Mouse (Mus musculus) C2C12 (cell line): ENCODE data around the gene Syvn1.

Experiments used
- CEBPB ChIP-seq: IDR thresholded peaks from one replicate; pipeline ENCODE4 v1.6.1; 2011; ENCODE audit warnings: low read depth, mild to moderate bottlenecking, control low read depth, moderate library complexity
- CTCF ChIP-seq: IDR thresholded peaks from one replicate; pipeline ENCODE4 v1.5.1; 2011; ENCODE audit not compliant: control insufficient read depth, insufficient read depth, insufficient read length
- FOSL1 ChIP-seq: IDR thresholded peaks from one replicate; pipeline ENCODE4 v1.8.0; 2011; ENCODE audit warnings: mild to moderate bottlenecking, low read length; ENCODE audit not compliant: poor library complexity, insufficient read depth, severe bottlenecking
- MAX ChIP-seq: IDR thresholded peaks from one replicate; pipeline ENCODE4 v1.6.1; 2011; ENCODE audit warnings: mild to moderate bottlenecking, control low read depth
- MYOG ChIP-seq: IDR thresholded peaks from one replicate; pipeline ENCODE4 v1.6.1; 2011; ENCODE audit not compliant: control insufficient read depth, insufficient read length; ENCODE audit errors: extremely low read depth
- USF1 ChIP-seq: IDR thresholded peaks from one replicate; pipeline ENCODE4 v1.6.1; 2011; ENCODE audit warnings: low read depth, mild to moderate bottlenecking, control low read depth, moderate library complexity

- TF ChIP-seq MAX: no peak
- no peak for TF ChIP-seq CTCF
- TF ChIP-seq USF1: no peak
- no peak for TF ChIP-seq FOSL1
- TF ChIP-seq MYOG: no peak
- no peak for TF ChIP-seq CEBPB
These were observed 39.1 kb downstream of the Syvn1 start for GRCm38 (mm10) chr19:6085417-6085879.
